Mouse (Mus musculus): Measurements from ENCODE around the gene Arhgef15.

GRCm38 (mm10) chr11:68902367-68902766 lies 54.9 kb downstream of the Arhgef15 start:
- no peak for TF ChIP-seq CTCF (IDR thresholded peaks at IDR 0.05; ENCODE audit: control insufficient read depth, insufficient read depth, insufficient read length)
- no peak for TF ChIP-seq MAX (IDR thresholded peaks at IDR 0.05)
- TF ChIP-seq CEBPB (IDR thresholded peaks at IDR 0.05; ENCODE audit: low read depth), result no peak
- TF ChIP-seq USF1 (IDR thresholded peaks at IDR 0.05; ENCODE audit: low read depth), result no peak
